9 mouse cellular contexts compared by ENCODE assay signal in genomic region chr3:141932956-141933355, GRCm38 (mm10).
DNase-seq lines count a peak whose midpoint lies in the region; ATAC-seq lines count a peak whose summit lies in the region.
"Had no signal": no experiment of that assay in that cellular context is flagged by ENCODE, and none has a peak within 500 bp of the region (broad histone marks: within the 10 kb centered on the region; RNA-seq: fewer than 3 reads in every experiment).

No protein-coding gene starts in this region.

- H3K4me1 ChIP-seq in forebrain, embryonic 16.5 days (replicated peaks; ENCODE audit: control insufficient read depth, insufficient read depth, low read length): peaks cover 32% of the 10 kb centered on the region

- H3K9me3 ChIP-seq in forebrain, embryonic 16.5 days (ENCODE audit: control insufficient read depth, low read length): no peaks in the 10 kb centered on the region
- H3K9me3 ChIP-seq: limb, embryonic 13.5 days had no signal

- H3K4me2 ChIP-seq in forebrain, embryonic 16.5 days (ENCODE audit: low read length): peak overlapping the region; percentile 9
- H3K4me2 ChIP-seq: limb, embryonic 13.5 days had no signal

- H3K4me3 ChIP-seq in forebrain, embryonic 16.5 days (replicated peaks; ENCODE audit: low read length): no peak overlapping the region
- H3K4me3 ChIP-seq: limb, embryonic 13.5 days had no signal

- no peak overlapping the region for H3K9ac ChIP-seq in forebrain, embryonic 16.5 days (replicated peaks; ENCODE audit: low read depth, low read length)
- H3K9ac ChIP-seq: limb, embryonic 13.5 days had no signal

- peak; percentile 37 for DNase-seq in embryo, embryonic 11 days
- DNase-seq in embryo, embryonic 10.5 days (ENCODE audit: low spot score): no peak
- peak; percentile 17 for DNase-seq in ZHBTc4 (ENCODE audit: low read depth, low spot score)
- peak; percentile 38 for DNase-seq in left cerebral cortex, adult 11 months (ENCODE audit: low spot score)
- peak; percentile 53 for DNase-seq in retina, embryonic 14.5 days (ENCODE audit: low spot score)
- DNase-seq in thymus, postnatal 10 days (ENCODE audit: low spot score in 2 of 2): no peak
- no peak for DNase-seq in thymus, postnatal 14 days

- peak; percentile 63 for ATAC-seq in forebrain, embryonic 16.5 days

- H3K27me3 ChIP-seq in forebrain, embryonic 16.5 days (replicated peaks; ENCODE audit: control insufficient read depth, insufficient read depth, low read length): no peaks in the 10 kb centered on the region

- peak overlapping the region; percentile 56 for H3K27ac ChIP-seq in forebrain, embryonic 16.5 days (ENCODE audit: low read length)
- H3K27ac ChIP-seq: limb, embryonic 13.5 days had no signal

- WGBS in forebrain, embryonic 16.5 days: 8% methylated on average over 3 of the region's 3 CpGs

- no peaks in the 10 kb centered on the region for H3K36me3 ChIP-seq in forebrain, embryonic 16.5 days (ENCODE audit: control insufficient read depth, insufficient read depth)
- H3K36me3 ChIP-seq: limb, embryonic 13.5 days had no signal

Comparison
In these comparisons a context has a peak if more than half of its experiments do, and no peak if none do; other contexts are left out.
1. DNase-seq: peak in embryo, embryonic 11 days (single experiment), ZHBTc4 (single experiment), left cerebral cortex, adult 11 months (single experiment) and retina, embryonic 14.5 days (single experiment); none in embryo, embryonic 10.5 days (single experiment), thymus, postnatal 10 days (0 of 2) and thymus, postnatal 14 days (single experiment).